Mouse (Mus musculus): ENCODE measurements around the gene Otud5. TPM values are rescaled to one million over a fixed set of nuclear protein-coding genes. Genes with fewer than 3 reads are reported as not detected.
"Not testable (repeated sequence)": the region's sequence is repeated elsewhere in the genome, so short reads cannot be mapped to it uniquely, and the experiment has no call there.

Otud5 gene
- polyA plus RNA-seq, 1 experiment from 2014 or later = 34.8 TPM

DNA sequence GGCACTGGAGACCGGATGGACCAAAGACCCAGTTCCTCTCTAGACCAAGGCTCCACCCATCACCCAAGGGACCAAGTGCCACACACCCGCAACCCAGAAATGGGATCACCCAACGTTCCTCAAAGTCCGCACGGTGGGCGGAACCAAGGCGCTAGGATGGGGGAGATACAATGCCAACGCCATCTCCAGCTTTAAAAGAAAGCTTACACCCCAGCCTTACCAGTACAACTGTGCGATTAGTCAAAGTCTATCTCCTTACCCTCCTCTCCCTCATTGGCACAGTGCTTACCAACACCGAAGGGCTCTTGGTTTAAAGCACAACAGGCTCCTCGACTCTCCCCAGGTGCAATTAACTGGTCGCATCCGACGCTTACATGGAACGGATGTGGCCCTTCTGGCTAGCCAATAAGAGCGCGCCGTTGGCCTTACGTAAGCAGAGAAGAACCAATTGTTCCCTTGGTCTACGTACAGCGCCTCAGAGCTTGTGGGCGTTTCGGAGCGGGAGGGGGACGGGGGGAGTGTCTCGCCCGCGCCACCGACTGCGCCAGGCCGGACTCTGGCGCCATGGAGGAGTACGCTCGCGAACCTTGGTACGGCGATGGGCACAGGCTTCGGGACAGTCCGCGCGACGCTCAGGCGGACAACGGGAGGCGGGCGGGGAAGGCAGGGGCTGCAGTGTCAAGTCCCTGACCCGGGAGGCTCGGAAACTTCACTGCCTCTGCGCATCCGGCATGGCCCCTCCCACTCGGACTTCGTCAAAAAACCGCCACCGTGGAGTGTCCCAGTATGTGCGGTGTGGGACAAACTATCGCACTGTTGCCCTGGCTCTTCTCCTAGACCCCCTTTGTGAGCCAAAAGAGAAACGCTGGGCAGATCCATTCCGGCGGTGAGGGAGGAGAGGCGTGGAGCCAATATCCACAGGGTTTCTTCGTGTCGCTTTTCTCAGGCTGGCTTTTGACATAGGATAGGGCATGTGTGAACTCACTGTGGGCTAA, 58.0 kb downstream of the Otud5 start, which contains the start of the genes Pqbp1 and Timm17b:
Gene Pqbp1, minus strand, starts transcription at position 390 of the 995 bp plus-strand sequence.
Gene Timm17b, plus strand, starts transcription at position 478 of the 995 bp plus-strand sequence.
- Histone ChIP-seq H3K4me2 (peak within 1 kb of the TSS; percentile 49), H3K9me3 (ENCODE audit: control insufficient read depth, low read length) (no peaks in the 10 kb centered on the region), H3K27ac (ENCODE audit: low read depth, low read length) (peak within 1 kb of the TSS; percentile 67; the same call in 1 of the 2 replicates), H3K27me3 (ENCODE audit: control insufficient read depth, insufficient read depth, low read length) (no peaks in the 10 kb centered on the region), H3K36me3 (ENCODE audit: control insufficient read depth, insufficient read depth, low read length) (0 out of 2 replicates have a peak, but pooled peaks cover 3% of the 10 kb centered on the region), H3K9ac (ENCODE audit: low read length) (peak within 1 kb of the TSS; percentile 66), H3K4me3 (ENCODE audit: low read depth, low read length) (peak within 1 kb of the TSS; percentile 52), H3K4me1 (ENCODE audit: control insufficient read depth, insufficient read depth, low read length) (no peaks in the 10 kb centered on the region; the same call in 1 of the 2 replicates)
- peak; percentile 97 for DNase-seq (ENCODE audit: low spot score, missing footprints)
- 16% methylated on average over 62 of the region's 62 CpGs for WGBS
- ATAC-seq (ENCODE audit: low FRiP score) = peak; percentile 98

DNA sequence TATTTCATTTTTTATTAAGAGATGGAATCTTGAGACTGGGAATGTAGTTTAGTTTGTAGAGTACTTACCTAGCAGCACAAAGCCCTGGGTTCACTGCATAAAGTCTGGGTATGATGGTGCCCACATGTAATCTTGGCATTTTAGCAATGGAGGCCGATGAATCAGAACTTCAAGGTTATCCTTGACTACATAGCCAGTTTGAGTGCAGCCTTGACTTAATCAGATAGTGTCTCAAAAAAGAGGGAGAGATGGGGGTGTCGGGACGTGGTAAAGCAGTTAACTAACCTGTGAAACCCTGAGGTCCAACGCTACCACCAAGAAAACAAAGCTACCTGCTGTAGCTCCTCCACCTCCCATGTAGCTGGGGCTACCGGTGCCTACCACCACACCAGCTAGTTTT, 63.3 kb downstream of the Otud5 start:
- Histone ChIP-seq H3K36me3 (ENCODE audit: control insufficient read depth, insufficient read depth, low read length) (no peaks in the 10 kb centered on the region; the same call in 1 of the 2 replicates), H3K9me3 (ENCODE audit: control insufficient read depth, low read length) (no peaks in the 10 kb centered on the region), H3K9ac (ENCODE audit: low read length) (no peak overlapping the region), H3K4me3 (ENCODE audit: low read depth, low read length) (no peak overlapping the region), H3K4me2 (no peak overlapping the region), H3K27ac (ENCODE audit: low read depth, low read length) (no peak overlapping the region), H3K27me3 (ENCODE audit: control insufficient read depth, insufficient read depth, low read length) (no peaks in the 10 kb centered on the region), H3K4me1 (ENCODE audit: control insufficient read depth, insufficient read depth, low read length) (no peaks in the 10 kb centered on the region; the same call in 1 of the 2 replicates)
- ATAC-seq (ENCODE audit: low FRiP score) (no peak), DNase-seq (ENCODE audit: low spot score, missing footprints) (no peak)
- WGBS = 98% methylated on average over 5 of the region's 5 CpGs

DNA sequence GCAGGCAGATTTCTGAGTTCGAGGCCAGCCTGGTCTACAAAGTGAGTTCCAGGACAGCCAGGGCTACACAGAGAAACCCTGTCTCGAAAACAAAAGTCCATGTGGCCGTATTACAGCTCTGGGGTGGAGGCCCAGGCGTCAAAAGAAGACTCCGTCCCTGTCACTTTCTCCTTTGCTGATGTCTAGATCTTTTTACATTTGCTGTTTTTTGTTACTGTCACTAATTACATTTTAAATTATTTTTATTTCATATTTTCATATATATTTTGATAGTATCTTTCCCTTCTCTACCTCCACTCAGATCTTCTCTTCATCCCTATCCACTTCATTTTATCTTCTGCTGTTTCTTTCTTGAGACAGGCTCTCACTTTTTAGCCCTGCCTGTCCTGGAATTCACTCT, 66.6 kb downstream of the Otud5 start, which contains the start of gene Gm10491:
Gene Gm10491, minus strand, starts transcription at position 101 of the 400 bp plus-strand sequence.
- no peaks in the 10 kb centered on the region for H3K9me3 ChIP-seq (ENCODE audit: control insufficient read depth, low read length)
- DNase-seq (ENCODE audit: low spot score, missing footprints) (no peak), ATAC-seq (ENCODE audit: low FRiP score) (no peak)
- WGBS = 81% methylated on average over 5 of the region's 5 CpGs
- no peaks in the 10 kb centered on the region for H3K27me3 ChIP-seq (ENCODE audit: control insufficient read depth, insufficient read depth, low read length)
- H3K4me3 ChIP-seq (ENCODE audit: low read depth, low read length) = no peak within 1 kb of the TSS
- no peaks in the 10 kb centered on the region; the same call in 1 of the 2 replicates for H3K36me3 ChIP-seq (ENCODE audit: control insufficient read depth, insufficient read depth, low read length)
- no peak within 1 kb of the TSS for H3K4me2 ChIP-seq
- no peak within 1 kb of the TSS for H3K9ac ChIP-seq (ENCODE audit: low read length)
- no peaks in the 10 kb centered on the region for H3K4me1 ChIP-seq (ENCODE audit: control insufficient read depth, insufficient read depth, low read length)
- no peak within 1 kb of the TSS for H3K27ac ChIP-seq (ENCODE audit: low read depth, low read length)

DNA sequence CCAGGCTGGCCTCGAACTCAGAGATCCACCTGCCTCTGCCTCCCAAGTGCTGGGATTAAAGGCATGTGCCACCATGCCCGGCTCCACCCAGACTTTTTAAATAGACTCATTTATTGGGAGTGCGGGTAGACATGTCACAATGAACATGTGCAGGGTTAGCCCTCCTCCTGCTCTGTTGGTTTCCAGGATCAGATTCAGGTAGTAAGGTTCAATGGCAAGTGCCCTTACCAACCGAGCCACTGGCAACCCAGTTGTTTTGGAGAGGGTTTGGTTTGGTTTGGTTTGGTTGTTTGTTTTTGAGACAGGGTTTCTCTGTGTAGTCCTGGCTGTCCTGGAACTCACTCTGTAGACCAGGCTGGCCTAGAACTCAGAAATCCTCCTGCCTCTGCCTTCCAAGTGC, 68.1 kb downstream of the Otud5 start, which contains the start of gene Gm10490:
Gene Gm10490, plus strand, starts transcription at position 301 of the 400 bp plus-strand sequence.
- not testable (repeated sequence) for H3K4me2 ChIP-seq; H3K4me3 ChIP-seq (ENCODE audit: low read depth, low read length); ATAC-seq (ENCODE audit: low FRiP score); H3K27me3 ChIP-seq (ENCODE audit: control insufficient read depth, insufficient read depth, low read length); H3K9ac ChIP-seq (ENCODE audit: low read length); H3K36me3 ChIP-seq (ENCODE audit: control insufficient read depth, insufficient read depth, low read length); H3K4me1 ChIP-seq (ENCODE audit: control insufficient read depth, insufficient read depth, low read length); H3K27ac ChIP-seq (ENCODE audit: low read depth, low read length); DNase-seq (ENCODE audit: low spot score, missing footprints); H3K9me3 ChIP-seq (ENCODE audit: control insufficient read depth, low read length)
- WGBS = 87% methylated on average over 4 of the region's 4 CpGs

DNA sequence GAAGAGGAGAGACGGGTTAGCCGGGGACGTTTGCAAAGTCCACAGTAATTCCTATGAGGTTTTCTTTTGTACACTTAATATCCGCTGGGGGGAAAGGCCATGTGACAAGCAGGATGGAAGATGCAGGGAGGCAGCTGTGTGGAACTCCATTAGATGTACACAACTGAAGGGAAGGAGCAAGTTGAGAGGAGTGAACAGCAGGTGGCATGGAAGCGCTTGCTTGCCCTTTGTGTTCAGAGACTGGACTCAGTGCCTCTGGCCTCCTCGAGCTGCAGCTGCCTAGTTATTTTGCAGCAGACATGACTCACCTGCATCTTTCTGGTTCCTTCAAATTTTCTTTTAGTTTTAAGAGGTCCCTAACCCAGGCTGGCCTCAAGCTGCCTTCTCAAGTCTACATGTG, 69.3 kb downstream of the Otud5 start:
- no peaks in the 10 kb centered on the region for H3K4me1 ChIP-seq (ENCODE audit: control insufficient read depth, insufficient read depth, low read length)

DNA sequence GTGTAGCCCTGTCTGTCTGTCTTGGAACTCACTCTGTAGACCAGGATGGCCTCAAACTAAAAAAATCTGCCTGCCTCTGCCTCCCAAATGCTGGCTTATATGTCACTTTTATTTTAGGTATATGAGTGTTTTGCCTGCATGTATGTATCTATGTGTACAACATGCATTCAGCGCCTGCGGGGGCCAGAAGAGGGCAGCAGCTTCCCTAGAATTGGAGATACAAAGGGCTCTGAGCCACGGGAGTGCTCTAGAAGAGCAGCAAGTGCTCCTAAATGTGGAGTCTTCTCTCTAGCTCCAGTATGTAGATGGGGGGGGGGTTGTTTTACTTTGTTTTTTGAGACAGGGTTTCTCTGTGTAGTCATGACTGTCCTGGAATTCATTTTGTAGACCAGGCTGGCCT, 74.5 kb downstream of the Otud5 start:
- not testable (repeated sequence) for H3K9ac ChIP-seq (ENCODE audit: low read length); DNase-seq (ENCODE audit: low spot score, missing footprints); H3K4me1 ChIP-seq (ENCODE audit: control insufficient read depth, insufficient read depth, low read length); H3K4me2 ChIP-seq; H3K27me3 ChIP-seq (ENCODE audit: control insufficient read depth, insufficient read depth, low read length); H3K36me3 ChIP-seq (ENCODE audit: control insufficient read depth, insufficient read depth, low read length); ATAC-seq (ENCODE audit: low FRiP score); H3K9me3 ChIP-seq (ENCODE audit: control insufficient read depth, low read length); H3K27ac ChIP-seq (ENCODE audit: low read depth, low read length); H3K4me3 ChIP-seq (ENCODE audit: low read depth, low read length)
- WGBS = 35% methylated on average over 3 of the region's 3 CpGs

More for the DNA sequence above, 69.3 kb downstream of the Otud5 start:
- no peak overlapping the region for H3K27ac ChIP-seq (ENCODE audit: low read depth, low read length)
- H3K27me3 ChIP-seq (ENCODE audit: control insufficient read depth, insufficient read depth, low read length) = no peaks in the 10 kb centered on the region
- H3K9ac ChIP-seq (ENCODE audit: low read length) = no peak overlapping the region
- no peak overlapping the region for H3K4me3 ChIP-seq (ENCODE audit: low read depth, low read length)
- 59% methylated on average over 6 of the region's 6 CpGs for WGBS
- ATAC-seq (ENCODE audit: low FRiP score) = no peak
- no peaks in the 10 kb centered on the region for H3K9me3 ChIP-seq (ENCODE audit: control insufficient read depth, low read length)
- H3K4me2 ChIP-seq = no peak overlapping the region
- H3K36me3 ChIP-seq (ENCODE audit: control insufficient read depth, insufficient read depth, low read length) = no peaks in the 10 kb centered on the region; the same call in 1 of the 2 replicates
- no peak for DNase-seq (ENCODE audit: low spot score, missing footprints)

DNA sequence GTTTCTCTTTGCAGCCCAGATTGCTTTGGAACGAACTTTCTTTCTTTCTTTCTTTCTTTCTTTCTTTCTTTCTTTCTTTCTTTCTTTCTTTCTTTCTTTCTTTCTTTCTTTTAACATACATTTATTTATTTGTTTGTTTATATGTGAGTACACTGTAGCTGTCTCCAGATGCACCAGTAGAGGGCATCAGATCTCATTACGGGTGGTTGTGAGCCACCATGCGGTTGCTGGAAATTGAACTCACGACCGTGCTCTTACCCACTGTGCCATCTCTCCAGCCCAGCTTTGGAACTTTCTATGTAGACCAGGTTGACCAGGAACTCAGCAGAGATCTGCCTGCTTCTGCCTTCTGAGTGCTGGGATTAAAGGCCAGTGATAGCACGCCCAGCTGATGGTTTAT, 76.8 kb downstream of the Otud5 start:
- 79% methylated on average over 6 of the region's 6 CpGs for WGBS
- not testable (repeated sequence) for H3K27ac ChIP-seq (ENCODE audit: low read depth, low read length); ATAC-seq (ENCODE audit: low FRiP score); H3K4me2 ChIP-seq; H3K36me3 ChIP-seq (ENCODE audit: control insufficient read depth, insufficient read depth, low read length); H3K9ac ChIP-seq (ENCODE audit: low read length); H3K9me3 ChIP-seq (ENCODE audit: control insufficient read depth, low read length); H3K4me3 ChIP-seq (ENCODE audit: low read depth, low read length); H3K4me1 ChIP-seq (ENCODE audit: control insufficient read depth, insufficient read depth, low read length); DNase-seq (ENCODE audit: low spot score, missing footprints)
- H3K27me3 ChIP-seq (ENCODE audit: control insufficient read depth, insufficient read depth, low read length) = peaks cover 17% of the 10 kb centered on the region; the same call in 1 of the 2 replicates

DNA sequence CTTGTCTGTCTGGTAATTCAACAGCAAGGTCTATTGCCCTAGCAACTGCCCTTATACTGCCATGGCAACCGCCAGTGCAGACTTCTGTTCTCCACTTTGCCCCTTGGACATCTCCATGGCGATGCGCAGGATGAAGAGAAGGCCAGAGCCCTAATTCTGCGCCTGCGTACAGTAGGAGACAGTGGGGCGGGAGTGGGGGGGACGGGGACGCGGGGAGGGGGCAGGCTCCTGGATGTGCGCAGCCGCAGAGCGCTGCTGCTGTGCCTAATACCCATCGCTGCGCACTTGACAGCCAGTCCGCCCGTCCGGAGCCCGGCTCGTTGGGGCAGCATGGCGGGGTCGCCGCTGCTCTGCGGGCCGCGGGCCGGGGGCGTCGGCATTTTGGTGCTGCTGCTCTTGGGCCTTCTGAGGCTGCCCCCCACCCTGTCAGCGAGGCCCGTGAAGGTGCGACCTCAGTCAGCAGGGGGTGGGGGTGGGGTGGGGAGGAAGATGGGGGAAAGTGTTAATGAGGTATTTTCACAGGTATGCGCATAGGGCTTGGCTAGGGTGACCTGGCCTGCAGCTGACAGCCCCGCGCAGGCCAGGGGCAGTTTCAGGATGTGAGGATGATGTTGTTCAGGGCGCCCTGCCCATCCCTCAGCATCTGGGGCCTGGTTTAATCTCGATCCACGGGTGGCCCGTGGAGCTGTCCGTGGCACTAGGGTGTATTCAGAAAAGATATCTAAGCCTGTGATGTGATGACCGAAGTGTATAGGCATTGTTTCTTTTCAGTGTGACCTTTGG, 78.6 kb downstream of the Otud5 start, which contains the start of gene Pcsk1n:
Gene Pcsk1n, plus strand, starts transcription at position 222 of the 783 bp plus-strand sequence.
- peaks cover 24% of the 10 kb centered on the region for H3K27me3 ChIP-seq (ENCODE audit: control insufficient read depth, insufficient read depth, low read length)
- H3K27ac ChIP-seq (ENCODE audit: low read depth, low read length) = peak within 1 kb of the TSS; percentile 48; the same call in 1 of the 2 replicates
- 12% methylated on average over 32 of the region's 40 CpGs for WGBS
- H3K9me3 ChIP-seq (ENCODE audit: control insufficient read depth, low read length) = no peaks in the 10 kb centered on the region
- peak within 1 kb of the TSS; percentile 17; the same call in 1 of the 2 replicates for H3K9ac ChIP-seq (ENCODE audit: low read length)
- peak within 1 kb of the TSS; percentile 26 for H3K4me3 ChIP-seq (ENCODE audit: low read depth, low read length)
- peaks cover 9% of the 10 kb centered on the region for H3K4me1 ChIP-seq (ENCODE audit: control insufficient read depth, insufficient read depth, low read length)
- DNase-seq (ENCODE audit: low spot score, missing footprints) (peak; percentile 86), ATAC-seq (ENCODE audit: low FRiP score) (peak; percentile 85)
- no peaks in the 10 kb centered on the region for H3K36me3 ChIP-seq (ENCODE audit: control insufficient read depth, insufficient read depth, low read length)
- H3K4me2 ChIP-seq = peak within 1 kb of the TSS; percentile 48
